Mouse (Mus musculus) NIH3T3 (cell line): Measurements from ENCODE around the gene Sorcs3.
A peak's percentile ranks its signal among the peaks of the same experiment; 100 is the strongest.

Experiments used
- DNase-seq: peaks from one replicate; pipeline ENCODE4 v3.0.0-alpha.2; 2012; ENCODE audit warnings: low read depth

Gene Sorcs3

DNA sequence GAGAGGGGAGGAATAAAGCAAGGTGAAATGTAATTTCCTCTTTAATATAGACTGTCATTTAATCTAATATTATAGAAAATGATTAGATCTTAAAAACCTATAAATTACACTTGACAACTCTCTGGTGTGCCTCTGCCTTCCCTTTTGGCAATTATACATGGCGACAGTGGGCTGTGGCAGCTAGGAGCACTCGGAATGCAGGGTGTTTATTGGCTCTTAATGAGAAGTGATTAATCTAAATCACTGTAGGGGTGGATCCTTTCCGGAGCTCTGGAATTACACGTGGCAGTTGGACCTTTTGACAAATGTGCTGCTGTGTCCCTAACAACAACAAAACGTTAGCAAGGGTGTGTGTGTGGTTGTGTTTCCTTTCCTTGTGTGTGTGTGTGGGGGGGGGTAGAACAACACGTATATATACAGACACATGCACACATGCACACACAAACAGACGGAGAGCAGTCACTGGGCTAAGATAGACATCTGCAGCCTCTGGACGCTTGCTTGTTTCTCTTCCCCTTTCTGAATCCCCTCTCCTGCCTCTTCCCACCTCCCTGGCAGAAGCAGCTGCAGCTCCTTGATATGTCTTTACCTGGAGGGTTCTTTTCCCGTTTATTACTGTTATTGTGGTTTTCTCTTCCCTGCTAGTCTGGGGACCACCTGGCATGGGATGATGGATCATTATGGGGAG lies 318.8 kb downstream of the Sorcs3 start:
- no peak for DNase-seq

DNA sequence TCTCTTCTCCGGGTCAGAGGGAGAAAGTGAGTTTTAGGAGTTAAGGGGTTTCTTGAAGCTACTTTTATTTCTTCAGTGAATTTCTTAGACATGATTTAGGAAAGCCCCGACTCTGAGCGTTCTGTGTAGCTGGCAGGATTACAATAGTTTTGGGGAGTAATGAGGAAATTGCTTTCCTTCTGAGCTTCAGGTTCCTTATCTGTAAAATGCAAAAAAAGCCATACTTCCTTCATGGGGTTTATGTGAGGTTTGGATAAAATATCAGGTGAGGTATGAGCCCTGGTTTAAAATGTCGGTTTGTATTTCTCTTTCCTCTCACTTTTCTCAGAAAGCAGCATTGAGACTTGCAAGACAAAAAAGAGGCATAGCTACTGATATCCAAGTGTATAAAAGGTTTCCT lies 327.8 kb downstream of the Sorcs3 start:
- DNase-seq: no peak

DNA sequence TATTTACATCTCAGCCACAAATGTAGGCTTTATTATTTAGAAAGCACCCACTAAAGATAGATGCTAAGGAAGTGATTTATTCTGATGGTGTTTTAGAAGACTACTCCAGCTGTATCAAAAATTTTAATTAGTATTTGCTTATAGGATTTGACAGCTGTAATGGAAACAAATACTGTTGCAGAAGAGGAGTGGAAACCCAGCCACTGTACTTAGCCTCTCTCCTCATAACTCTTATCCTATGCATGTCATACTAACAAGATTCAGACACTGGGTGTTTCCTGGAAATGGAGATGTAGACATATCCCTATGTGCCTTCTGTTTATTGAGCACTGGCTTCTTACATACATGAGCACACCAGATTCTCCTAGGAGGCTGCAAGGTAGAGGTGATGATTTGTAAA lies 338.5 kb downstream of the Sorcs3 start:
- no peak for DNase-seq

DNA sequence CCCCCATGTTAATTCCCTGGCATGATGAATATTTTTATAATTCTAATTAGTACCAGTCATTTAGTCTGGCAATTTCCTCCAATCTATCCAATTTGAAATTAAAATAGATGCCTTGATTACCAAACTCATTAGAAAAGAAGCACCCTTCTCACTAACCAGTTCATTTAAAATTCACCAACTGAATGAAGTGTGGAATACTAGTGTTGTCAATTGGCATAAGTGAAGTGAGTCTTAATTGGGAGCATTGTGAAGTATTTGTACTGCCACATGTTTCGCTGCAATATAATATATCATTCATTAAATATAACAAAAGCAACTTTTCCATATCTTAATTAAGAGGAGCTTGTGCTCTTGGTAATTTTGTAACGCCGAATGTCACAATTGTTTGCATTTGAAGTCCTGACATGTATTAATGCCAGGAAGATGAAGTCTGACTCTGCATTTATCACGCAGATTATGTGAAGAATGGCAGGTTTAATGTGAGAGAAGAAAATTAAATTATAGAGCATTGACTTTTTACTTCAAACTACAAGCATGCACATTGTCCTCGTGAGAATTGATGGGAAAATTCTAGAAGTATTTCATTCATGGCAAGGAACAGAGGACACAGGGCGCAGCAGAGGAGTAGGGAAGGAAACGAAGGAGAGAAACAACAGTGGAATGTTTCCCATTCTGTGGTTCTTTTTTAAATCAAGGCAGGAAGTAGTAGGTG lies 339.8 kb downstream of the Sorcs3 start:
- DNase-seq: no peak

DNA sequence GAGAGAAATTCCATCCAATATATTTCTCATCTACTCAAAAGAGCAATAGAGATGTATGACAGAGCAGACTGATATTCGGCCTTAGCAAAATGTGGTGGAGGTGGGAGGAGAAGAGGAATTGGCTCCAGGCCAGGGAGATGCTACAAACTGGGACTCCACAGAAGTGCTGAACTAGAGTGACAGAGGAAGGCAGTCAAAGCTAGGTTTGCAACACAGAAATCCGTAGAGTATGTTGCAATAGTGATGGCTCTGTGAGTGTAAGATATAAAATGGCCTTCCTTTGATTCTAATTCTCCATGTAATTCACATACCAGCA lies 340.3 kb downstream of the Sorcs3 start:
- no peak for DNase-seq

DNA sequence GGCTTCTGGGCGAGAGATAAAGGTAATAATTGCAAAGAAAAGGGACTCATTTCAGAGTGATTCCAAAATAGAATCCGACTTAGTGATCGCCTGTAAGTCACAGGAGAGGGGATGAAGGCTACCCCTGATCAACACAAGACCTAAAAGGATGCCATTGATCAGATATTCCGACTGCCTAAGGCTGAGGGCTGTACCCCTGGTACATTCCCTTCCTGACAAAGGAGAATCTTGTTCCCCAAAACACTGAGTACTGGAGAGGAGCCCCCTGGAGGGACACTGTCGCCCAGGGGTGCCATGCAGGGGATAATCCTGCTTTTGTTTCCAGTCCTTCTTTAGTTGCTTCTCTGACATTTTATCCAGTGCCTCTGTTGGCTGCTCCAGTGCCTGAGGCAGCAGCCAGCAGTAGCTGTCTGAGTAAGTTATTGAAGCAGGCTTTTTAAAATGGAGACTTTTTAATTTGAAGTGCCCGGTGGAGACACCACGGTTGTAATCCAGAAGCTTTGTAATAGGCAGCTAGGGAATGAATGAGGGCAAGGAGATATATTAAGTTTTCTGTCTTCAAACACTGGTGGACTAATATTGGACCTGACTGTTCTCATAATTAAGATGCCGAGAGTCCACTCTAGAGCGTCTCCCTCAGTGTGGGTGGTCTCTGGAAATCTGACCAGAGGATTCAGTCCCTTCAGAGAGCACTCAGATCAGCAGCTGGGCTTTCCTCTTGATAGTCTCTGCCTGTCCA lies 342.5 kb downstream of the Sorcs3 start:
- no peak for DNase-seq

DNA sequence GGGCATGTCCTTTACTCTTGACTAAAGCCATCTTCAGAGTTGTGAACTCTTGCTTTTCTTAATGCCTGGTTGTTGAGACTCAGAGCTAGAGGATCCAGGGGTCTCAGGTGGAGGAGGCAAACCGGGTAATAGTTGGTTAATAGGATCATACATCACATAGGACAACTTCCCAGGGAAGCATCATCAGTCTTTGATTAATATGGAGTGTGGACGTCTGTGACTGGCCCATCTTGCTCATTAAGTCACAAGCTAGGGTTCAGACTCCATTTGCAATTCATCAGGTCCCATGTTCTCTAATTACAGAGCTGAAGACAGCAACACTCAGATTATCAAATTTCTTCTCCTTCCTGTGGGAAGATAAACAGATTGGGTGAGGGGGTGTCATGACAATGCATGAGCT lies 353.6 kb downstream of the Sorcs3 start:
- DNase-seq: no peak

DNA sequence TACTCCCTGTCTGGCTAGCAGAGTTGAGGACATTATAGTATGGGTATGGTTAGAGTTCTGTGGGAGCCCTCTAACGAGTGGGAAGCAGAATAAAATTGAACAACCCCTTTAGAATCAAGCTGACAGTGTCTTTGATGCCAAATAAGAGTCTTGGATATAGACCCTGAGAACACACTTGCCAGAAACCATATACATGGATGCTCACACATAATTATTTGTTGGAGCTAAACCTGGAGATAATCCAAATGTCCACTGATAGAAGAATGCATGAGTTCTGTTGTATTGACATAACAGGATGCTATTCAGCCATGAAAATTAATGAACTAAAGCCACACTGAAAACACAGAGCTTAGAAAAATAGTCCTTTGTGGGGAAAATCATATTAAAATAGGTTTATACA lies 369.9 kb downstream of the Sorcs3 start:
- no peak for DNase-seq

DNA sequence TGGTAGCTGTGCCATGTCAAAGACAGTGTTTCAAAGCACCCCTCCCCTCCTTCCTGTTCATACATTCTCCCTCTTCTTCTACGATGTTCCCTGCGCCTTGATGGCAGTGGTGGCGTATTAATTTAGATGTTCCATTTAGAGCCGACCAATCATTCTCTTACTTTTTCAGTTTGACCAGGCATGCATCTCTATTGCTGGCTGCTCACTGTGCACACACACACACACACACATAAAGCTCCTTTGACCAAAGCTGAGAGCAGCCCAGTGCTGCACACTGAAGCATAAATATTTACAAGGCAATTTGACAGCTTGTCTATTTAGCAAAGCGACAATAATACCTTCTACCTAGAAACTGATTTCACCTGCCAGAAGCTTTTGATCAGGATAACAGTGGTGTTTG lies 371.3 kb downstream of the Sorcs3 start:
- no peak for DNase-seq

DNA sequence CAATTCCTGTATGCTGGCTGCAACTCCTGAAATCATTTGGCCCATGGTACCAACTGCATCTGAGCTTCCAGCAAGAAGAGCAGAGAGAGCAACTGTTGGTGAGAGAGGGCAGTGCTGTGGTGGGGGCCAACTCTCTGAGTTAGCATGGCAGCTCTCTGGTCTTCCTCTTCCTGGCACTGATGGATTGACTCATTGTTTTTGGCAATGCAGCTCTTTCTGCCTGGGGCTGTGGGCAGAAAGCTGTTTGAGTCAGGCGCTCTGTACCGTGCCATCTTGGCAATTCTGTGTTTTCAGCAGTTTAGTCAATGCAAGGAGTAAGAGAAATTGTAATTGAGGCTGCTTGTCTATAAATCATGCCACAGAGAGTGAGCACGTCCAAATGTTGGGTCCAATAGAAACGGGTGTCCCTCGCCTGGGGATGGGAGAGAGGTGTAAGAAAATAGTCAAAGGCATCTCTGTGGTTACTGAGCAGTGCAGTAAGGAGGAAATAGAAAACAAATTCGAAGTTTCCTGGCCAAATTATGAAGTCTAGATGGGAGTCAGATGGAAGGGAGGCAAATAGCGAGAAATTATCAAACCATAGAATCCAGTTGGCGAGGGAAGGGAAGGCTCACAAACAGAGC lies 379.2 kb downstream of the Sorcs3 start:
- peak; percentile 8 for DNase-seq

DNA sequence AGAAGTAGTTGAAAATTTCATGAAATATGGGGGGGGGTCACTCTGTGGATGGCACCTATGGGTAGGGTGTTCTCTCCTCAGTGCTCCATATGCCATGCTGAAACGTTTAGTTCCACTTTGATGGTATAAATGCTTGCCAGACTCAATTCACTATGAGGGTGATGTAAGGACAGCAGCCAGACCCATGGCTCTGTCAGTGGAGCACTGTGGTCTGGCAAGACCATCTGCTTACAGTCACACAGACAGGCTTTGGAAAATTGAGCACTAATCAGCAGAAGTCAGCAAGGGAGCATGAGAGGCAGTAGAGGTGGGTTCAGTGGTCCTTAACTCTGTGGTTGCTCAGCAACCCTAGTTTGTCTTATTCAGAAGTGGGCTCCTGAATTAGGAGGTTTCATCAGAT lies 411.1 kb downstream of the Sorcs3 start:
- no peak for DNase-seq

DNA sequence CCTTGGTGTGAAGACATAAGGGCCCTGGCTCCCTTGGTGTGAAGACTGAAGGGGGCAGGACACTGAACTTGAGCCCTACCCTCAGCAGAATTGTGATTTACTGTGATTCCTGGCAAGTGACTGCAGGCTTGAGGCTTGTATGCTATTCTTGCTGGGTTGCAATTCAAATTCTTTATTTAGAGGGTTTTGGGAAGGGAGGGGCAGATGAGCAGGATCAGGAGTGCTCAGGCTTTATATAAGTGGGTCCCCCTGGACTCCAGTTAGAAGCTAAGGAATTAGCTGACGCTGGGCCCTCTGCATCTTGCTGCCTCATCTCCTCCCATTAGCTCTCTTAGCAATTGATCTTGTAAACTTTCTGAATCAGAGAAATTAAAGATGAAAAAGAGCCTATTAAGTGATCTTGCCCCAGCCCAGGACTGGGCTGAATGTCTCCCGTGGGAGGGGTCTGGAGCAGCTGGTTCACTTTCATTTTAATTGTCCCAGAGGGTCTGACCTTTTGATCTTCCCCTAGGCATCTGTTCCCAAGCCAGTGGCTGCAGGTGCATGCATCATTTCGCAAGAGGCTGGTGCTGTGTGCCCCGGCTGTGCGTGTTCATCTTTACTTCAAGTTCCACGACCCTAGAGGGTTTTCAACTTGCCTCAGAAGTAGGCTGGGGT lies 425.0 kb downstream of the Sorcs3 start:
- DNase-seq: no peak

DNA sequence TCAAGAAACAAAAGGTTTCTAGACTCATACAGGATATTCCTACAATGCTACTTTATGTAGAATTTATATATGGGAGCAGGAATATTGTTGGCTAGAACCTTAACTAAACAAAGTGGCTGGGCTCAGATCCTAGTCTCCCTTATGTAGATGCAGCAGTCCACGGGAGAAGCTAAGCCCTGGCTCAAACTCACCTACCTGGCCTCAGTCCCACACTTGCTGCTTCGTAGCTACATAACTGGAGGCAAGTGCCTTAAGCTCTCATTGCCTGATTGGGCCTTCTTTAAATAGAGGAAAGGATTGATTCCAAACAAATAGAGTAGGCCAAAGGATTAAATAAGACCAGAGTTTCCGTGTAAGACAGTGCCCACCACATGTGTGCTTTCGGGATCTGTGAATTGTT lies 436.7 kb downstream of the Sorcs3 start:
- no peak for DNase-seq

DNA sequence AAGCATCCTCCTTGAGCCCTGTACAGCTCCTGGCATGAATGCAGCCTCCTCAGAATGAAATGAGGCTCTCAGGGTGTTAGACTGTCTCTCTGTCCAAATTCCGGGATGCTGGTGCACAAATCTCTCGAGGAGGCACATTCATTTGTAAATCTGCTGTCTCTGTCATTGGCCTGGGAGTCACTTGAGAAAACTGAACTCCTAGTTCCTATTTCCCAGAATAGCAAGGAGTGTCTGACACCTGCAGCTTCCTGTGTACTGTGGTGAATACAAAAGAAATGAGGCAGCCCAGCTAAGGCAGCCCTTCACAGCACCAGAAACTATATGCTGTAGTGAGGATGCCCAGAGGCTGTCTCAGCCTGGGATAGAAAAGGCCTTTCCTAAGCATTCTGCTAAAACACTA lies 444.1 kb downstream of the Sorcs3 start:
- DNase-seq: no peak

DNA sequence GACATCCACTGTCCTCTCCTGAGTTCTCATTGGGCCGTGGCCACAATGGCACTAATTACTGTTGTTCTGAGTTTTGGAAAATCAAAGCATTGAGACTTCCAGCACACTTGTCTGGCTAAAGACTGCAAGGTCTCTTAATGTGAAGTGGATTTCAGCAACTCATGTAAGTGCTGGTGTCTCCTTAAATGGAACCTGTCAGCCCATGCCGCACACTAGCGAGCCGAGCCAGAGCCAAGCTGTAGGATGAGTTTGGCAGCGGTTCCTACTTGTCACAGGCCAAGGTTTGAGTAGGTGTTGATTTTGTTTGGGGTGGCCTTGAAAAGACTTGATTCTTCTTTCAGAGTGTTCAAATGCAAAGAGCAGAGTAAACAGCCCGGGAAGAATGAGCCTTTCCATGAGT lies 445.8 kb downstream of the Sorcs3 start:
- DNase-seq: no peak

DNA sequence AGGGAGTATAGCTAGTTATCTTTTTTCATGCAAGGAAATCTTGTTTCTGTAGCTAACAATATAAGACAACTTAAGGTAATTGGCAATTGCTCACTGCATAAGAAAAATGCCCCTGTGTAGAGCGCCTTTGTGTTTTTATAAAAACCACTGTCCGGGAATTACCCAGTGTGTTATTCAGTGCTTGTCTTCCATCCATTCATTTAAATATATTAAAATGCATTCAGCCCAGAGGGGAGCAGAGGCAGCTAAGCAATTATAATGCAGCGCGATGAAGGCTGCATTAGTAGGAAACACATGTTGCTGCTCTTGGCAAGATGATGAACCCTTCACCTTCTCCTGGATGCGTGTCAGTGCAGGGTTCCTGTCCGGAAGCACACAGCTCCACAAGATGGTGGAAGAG lies 454.4 kb downstream of the Sorcs3 start:
- no peak for DNase-seq

DNA sequence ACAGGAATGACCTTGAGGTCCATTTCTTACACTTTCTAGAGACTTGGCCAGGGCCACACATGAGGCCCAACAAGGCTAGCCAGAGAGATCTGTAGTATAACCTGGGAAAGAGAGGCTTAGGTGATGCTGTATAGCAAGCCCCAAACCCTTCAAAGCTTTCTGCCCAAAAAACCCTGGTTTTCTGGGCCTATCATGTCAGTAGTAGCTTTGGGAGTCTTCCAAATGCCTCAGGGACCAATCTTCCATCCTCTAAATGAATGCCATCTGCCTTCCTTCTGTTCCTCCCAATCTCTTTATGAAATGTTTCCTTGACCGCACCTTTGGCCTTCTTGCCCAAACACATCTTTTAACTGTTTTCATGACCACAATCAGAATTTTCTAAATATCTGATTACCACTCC lies 474.1 kb downstream of the Sorcs3 start:
- DNase-seq: no peak

DNA sequence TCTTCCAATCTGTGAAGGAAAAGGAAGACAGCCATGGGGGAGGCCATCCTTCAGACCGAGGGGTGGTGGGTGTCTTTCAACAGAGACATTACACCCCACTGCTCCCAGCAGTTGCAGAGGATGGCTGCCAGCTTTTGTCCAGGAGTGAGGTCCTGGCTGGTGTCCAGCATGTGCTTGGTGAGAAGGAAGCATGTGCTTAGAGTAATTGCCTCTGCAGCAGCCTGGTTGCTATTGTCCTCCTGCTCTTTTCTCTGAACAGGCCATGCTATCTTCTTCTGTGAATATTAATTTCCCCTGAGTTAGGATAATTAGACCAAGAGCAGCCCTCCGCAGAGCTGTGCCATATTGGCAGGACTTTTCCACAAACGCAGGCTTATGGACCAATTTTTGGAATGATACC lies 476.7 kb downstream of the Sorcs3 start:
- DNase-seq: no peak

DNA sequence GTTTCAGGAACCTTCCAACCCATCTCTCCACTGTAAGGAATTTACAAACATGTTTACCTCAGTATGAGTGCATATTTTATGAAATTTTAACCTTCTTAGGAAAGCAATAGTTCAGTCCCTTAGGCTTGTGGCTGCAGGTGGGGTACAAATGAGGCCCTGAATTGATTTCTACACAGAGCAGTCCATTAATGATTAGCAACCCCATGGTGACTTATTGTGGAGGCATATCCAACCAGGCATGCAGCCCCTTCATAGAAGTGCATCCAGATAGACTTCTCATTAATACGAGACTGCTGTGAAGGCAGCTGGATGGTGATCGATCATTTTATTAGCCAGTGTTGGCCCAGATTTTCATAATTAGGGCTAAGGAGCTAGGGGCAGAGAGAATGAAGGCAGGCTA lies 480.5 kb downstream of the Sorcs3 start:
- DNase-seq: no peak

DNA sequence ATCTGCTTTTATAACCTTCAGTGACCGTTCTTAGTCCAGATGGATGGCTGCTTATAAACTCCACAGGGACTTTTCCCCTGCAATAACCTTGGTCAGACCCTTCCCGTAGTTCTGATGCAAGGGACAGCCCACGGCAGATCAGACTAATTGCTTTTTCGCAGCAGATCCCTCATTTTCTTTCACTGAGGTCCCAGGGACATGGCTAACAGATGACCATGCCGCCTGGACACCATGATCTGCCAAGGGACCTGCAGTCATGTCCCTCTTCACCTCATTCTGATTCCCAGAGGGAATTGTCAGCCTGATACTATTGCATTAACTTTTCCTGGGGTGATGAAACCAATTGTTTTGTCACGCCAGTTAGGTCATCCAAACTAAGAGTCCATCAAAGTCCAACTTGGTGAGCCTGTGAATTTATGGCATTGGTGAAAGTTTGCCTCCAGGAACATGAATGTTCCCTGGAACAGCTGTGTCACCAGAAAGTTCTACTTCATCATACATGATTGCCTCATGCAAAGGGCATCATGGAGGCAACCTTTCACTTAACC lies 494.4 kb downstream of the Sorcs3 start:
- no peak for DNase-seq

DNA sequence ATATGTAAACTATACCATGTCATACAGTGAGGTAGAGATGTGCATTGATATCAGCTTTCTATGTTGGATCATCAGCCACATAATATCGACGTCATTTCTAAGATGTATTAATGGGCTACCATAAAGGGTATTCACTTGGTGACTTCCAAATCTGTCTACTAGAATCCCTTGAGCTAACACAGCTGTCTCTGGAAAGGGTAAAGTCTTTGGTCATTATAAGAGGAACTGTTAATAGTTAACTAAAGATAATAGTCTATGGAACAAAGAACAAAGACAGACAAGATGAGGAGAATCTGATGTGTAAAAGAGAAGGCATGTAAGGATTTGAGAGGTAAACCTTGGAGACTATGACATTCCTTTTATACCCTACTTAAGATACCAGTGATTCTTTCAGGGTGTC lies 497.9 kb downstream of the Sorcs3 start:
- DNase-seq: no peak

DNA sequence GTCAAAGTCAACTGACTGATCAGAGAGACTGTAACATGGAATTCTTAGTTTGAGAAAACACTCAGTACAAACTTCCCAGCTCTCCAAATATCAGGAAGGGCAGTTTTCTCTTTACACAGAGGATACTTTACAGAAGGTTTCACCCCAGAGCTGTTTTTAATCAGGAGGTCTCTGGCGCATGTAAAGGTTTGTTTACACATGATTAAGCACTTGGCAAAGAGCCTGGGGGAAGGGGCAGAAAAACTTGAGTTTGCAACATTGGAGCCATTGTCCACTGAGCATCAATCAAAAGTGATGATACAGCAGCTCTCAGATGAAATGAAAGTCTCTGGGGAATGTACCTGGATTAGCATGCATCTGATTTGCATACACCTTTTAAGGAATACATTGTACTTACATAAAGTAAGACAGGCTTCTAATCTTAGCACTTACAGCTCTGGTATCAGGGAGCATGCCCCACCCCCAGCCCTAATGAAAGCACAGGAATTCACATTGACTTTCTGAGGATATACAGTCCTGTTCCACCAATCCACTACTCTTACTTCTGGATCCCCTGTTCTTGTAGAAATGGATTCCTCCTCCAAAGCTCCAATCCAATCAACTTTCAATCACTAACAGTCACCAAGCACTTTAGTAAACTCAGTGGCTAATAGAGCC lies 500.6 kb downstream of the Sorcs3 start:
- DNase-seq: peak; percentile 12
